Mouse (Mus musculus) embryo, embryonic 10.5 days (tissue): ENCODE results near the gene Tsnax.
A peak's percentile ranks its signal among the peaks of the same experiment; 100 is the strongest.

Source experiments
- DNase-seq: peaks from one replicate; pipeline ENCODE4 v3.0.0-alpha.2; 2015; ENCODE audit warnings: low spot score

Tsnax gene

DNA sequence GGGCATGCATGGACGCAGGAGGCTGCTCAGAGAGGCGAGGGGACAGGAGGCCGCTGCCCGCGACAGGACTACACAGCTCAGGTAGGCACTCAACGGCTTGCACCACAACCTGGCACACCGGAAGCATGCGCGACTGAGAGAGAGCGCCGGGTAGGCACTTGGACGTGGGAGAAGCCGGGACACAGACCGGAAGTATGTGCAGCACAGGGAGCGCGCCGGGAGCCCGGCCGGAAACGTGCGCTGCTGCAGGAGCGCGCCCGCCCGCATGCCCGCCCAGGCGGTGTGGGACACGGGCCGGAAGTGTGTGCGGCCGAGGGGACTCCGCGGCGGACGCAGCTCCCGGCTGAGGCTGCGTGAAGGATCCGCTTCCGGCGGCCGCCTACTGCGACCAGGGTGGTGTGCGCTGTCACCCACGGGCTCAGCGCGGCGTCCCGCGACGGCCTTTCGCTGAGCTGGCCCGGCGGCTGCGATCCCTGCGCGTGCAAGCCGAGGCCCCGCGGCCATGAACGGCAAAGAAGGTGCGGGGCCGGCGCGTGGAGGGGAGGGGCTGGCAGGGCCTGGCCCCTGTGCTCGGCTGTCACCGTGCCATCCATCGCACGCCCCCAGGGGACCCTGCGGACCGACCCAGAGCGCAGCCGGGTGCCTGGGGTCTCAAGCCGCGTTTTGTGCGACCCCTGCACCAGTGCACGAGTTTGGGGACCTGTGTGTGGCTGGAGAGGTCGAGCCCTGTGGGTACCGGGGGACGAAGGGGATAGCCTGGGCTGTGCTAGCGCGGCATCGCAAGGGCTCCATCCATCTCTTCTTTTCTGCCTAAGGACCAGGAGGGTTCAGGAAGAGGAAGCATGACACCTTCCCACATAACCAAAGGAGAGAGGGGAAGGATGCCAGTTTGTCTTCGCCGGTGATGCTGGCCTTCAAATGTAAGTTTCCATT, at the start of gene Tsnax:
Gene Tsnax (plus strand): TSS at position 303 of the 933 bp plus-strand sequence.
- peak; percentile 93 for DNase-seq

DNA sequence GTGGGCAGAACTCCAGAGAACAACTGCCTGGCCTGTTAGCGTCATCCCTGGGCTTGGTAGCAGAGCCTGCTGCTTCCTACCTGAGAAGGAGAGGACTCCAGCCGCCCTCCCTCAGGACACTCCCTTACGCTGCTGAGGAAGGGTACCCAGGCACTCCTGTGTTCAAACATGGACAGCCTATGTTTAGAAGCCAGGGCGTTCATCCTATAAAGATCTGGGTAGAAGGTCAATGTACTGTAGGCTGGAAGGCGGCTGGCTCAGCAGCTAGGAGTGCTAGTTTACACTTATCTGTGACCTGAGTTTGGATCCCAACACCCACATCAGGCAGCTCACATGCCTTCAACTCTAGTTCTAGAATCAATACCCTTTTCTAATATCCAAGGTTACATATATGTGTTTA, 49.6 kb upstream of the Tsnax start:
- no peak for DNase-seq

DNA sequence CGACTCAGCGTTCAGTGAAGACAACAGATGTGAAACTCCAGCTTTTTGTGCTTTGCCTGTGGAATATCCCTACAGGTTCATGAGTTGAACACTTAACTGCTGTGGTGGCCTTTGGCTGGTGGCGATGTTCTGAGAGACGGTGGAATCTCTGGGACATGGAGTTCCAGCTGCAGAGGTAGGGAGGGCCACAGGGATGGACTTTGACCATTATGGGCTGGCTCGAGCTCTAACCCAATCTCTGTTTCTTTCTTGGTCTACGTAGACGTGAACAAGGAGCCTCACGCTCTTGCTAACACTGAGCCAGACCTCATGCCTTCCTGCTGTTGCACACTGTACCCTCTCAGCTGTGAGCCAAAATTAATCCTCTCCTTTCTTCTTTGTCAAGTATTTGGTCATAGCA, 47.8 kb upstream of the Tsnax start:
- no peak for DNase-seq

- no peak for DNase-seq
Observed at GRCm38 (mm10) chr8:124970312-124970933, 42.4 kb upstream of the Tsnax start.

DNA sequence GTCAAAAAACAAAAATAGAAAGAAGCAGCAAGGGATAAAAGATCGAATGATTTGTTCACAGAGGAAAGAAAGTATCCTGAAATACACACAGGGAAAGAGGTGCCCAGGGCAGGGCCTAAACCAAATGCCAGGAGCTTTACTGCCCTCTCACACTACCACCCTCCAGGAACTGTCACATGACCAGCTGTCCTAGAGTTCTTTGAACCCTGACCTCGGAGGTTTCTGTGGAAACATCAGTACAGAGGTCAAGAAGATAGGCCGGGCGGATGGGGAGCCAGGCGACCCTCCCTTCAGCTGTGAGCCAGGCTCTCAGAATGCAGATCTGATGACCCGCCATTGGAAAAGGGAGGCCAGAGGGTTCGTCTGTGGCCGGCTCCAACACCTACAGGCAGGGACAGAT, 39.6 kb upstream of the Tsnax start:
- no peak for DNase-seq

- DNase-seq, result no peak
Observed at GRCm38 (mm10) chr8:124974254-124974653, 38.5 kb upstream of the Tsnax start.

GRCm38 (mm10) chr8:124976211-124976610, 36.6 kb upstream of the Tsnax start:
- no peak for DNase-seq

DNA sequence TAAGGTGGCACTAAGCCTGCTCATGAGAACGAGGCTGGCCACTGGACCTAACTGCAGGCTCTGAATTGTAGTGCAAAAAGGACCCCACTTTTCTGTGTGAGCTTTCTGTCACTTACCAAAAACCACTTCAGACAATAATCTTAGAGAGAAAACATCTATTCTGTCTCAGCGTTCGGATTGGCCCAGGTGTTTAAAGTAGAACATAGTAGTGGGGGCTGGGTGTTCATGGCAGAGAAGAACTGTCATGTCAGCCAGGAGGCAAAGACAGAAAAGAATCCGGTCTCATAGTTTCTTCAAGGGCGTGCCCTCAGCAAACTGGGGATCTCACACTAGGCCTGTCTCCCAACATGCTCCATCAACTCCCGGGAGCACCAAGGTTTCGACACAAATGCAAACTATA, 34.8 kb upstream of the Tsnax start:
- DNase-seq, result no peak

- no peak for DNase-seq
Observed at GRCm38 (mm10) chr8:124980036-124980435, 32.8 kb upstream of the Tsnax start.

GRCm38 (mm10) chr8:124980828-124981227, 32.0 kb upstream of the Tsnax start:
- no peak for DNase-seq

GRCm38 (mm10) chr8:124990923-124991667, 21.7 kb upstream of the Tsnax start:
- no peak for DNase-seq

- no peak for DNase-seq
Observed at GRCm38 (mm10) chr8:124991668-124991926, 21.2 kb upstream of the Tsnax start.

- no peak for DNase-seq
Observed at GRCm38 (mm10) chr8:124995776-124996175, 17.0 kb upstream of the Tsnax start.

DNA sequence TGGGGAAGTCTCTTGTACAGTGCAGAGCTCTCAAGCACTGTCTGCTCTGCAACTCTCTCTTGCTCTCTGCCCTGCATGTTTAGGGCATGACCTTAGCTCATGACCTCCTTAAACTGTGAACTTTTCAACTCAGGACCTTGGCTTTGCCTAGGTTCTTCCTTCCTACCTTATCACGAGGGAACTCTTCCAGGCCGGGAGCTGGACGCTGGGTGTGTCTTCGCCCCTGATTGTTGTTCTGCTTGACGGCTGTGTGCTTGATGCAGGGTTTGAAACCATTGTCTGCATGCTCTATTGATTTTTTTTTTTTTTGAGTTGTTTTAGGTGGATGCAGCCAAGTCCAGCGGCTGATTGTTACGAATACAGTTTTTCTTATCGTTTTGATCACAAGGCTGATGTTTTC, 11.3 kb downstream of the Tsnax start:
- no peak for DNase-seq

- no peak for DNase-seq
Observed at GRCm38 (mm10) chr8:125027211-125027610, 14.4 kb downstream of the Tsnax start.

DNA sequence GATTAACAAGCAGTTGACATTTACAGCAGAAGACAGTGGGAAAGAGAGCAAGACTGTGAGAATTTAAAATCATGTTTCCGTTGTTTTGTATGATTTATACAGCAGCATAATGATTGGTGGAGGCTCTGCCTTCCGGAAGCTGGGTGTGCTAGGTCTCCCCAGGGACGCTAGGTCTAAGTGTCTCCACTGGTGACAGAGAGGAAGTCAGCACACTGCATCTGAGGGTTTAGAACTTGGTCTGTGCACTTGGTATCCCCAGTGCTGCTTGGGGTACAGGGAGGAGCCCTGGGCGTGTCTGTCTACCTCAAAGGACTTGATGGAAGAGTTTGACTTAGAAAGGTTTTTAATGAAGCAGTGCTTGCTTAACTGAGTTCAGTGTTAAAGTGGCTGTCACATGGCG, 16.0 kb downstream of the Tsnax start:
- DNase-seq, result no peak

GRCm38 (mm10) chr8:125031276-125031675, 18.5 kb downstream of the Tsnax start:
- DNase-seq, result no peak

- DNase-seq, result peak; percentile 81
Observed at GRCm38 (mm10) chr8:125034669-125035068, 21.9 kb downstream of the Tsnax start.

DNA sequence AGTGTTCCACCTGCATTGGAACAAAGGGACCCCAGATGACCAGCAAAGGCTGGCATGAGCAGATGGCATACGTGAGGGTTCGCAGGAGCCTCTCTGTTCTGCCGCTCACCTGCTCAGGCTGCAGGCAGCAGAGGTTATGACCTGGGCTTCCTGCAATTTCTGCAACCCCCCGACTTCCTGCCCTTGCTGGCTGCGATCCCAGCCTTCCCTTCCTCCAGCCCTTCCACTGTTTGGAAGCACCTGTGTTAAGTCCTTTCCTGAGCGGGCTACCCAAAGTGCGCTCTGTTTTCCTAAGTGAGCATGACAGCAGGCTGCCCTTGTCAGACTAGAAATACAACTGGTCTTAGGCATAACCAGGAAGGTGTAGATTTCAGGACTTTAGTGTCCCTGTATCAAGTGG, 24.3 kb downstream of the Tsnax start:
- no peak for DNase-seq

- DNase-seq, result no peak
Observed at GRCm38 (mm10) chr8:125038731-125039130, 25.9 kb downstream of the Tsnax start.

DNA sequence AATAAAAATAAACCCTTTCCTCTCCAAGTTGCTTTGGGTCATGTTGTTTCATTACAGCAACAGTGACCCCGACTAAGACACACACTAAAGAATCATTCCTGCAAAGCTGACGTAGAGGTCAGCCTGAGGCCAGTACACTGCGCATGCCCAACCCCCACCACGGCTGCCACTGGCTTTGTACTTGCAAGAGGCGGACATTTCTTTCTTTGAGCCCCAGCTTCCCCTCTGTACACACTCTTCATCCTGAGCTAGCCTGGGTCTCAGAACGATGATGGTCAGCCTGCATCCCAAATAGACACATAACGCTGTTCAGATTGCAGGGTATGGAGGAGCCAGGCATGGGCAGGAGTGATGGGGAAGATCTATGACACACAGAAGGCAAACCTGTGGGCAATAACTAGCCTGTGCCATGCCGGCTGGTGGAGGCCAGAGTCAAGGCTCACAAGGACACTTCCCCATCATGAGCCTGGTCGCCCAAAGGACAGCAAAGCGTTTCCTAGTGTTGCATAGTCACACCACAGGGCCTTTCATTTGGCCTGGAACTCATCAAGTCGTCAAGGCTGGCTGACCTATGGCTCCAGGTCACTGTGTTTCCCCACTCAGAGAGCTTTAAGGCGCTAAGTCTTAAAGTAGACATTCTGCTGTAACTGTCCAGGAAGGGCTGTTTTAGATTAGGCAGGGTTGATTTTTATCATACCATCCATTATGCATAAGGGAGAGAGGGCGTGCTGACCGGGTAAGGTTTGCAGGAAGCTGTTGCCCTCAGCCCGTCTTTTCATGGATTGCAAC, 28.0 kb downstream of the Tsnax start:
- DNase-seq, result peak; percentile 73

DNA sequence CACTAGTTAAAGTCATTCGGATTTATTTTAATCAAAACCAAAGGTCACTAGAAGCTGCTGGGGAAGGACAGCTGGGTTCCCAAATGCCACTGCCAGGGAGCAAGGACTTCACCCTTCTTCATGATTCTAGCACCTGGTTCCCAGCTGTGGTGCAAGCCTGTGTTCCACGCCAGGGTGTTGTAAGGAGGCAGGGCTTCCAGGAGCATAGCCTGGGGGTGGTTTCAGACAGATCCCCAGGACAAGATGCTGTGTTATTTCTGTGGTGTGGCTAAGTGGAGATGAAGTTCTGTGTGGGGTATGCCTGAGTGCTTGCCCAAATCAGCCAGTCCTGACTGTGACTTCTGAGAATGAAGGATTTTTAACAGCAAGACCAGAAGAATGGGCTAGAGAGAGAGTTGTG, 28.7 kb downstream of the Tsnax start:
- DNase-seq, result no peak
